Mouse (Mus musculus) splenic B cell, adult 2 months (primary cell): ENCODE results near the gene Jmjd7.

Experiments used
- DNase-seq: peaks from one replicate; pipeline ENCODE4 v3.0.0-alpha.2; 2011; ENCODE audit warnings: low read depth, low spot score
- H3K27me3 ChIP-seq: 2 replicates; pipeline ENCODE4 v1.6.1; 2012; ENCODE audit warnings: mild to moderate bottlenecking, low read length, moderate library complexity, mixed read lengths; ENCODE audit not compliant: control insufficient read depth, poor library complexity, insufficient read depth, severe bottlenecking
- H3K36me3 ChIP-seq: 2 replicates; pipeline ENCODE4 v1.6.1; 2012; ENCODE audit warnings: mild to moderate bottlenecking, low read length, moderate library complexity, mixed read lengths; ENCODE audit not compliant: control insufficient read depth, poor library complexity, insufficient read depth, severe bottlenecking

Gene Jmjd7

DNA sequence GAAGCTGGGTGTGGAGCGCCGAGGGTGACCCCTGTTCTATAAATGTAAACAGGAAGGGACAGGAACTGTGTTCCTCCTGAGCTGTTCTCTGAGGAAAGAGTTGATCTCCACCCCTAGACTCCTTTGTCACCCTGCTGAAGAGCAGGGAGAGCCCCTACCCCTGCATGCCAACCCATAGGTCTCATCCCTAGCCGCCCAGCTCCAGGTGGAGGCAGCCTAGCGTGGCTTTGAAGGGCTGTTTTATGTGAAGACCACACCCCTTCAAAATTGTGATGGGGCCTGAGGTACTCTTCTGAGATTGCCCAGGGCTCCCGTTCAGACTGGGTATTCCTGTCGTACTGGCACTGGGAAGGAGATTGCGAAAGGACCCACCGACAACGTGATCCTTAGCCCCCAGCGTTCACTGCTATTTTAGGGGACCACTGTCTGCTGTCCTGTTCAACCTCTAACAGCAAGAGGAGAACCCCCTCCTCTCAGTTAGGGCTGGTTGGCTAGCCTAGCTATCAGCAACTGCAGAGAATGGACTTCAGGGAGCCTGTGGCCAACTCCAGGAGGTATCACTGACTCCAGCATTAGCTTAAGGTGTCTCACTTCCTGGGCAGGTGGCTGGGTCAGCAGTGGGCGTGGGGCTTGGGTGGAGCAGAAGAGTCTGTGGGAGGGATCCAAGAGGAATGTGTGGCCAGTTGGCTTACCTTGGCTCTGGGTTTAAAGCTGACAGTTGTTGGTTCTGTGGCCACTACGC, 5.6 kb downstream of the Jmjd7 start, which contains the start of gene Pla2g4b:
Gene Pla2g4b, plus strand, starts transcription at position 692 of the 742 bp plus-strand sequence.
- H3K27me3 ChIP-seq: no peaks in the 10 kb centered on the region
- no peaks in the 10 kb centered on the region; the same call in none of the 2 replicates for H3K36me3 ChIP-seq
- DNase-seq: no peak

DNA sequence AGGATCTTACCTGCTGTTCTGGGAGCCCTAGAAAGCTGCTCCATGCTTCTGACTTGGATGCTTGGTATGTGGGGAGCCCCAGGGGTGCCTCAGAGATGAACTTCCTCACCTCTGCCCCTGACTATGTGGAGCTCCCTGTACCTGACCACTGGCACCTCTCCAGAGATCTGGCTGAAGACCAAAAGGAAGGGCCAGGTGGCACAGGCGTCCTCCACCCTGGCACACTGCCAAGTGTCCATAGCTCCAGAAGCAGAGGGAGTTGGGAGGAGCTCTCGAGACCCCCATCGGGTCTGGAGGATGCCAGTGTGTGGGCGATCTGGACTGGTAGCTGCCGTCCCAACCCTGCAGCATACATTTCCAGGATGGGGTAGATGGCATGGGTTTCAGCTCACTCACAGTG, 6.4 kb downstream of the Jmjd7 start:
- Histone ChIP-seq H3K27me3 (no peaks in the 10 kb centered on the region), H3K36me3 (no peaks in the 10 kb centered on the region; the same call in none of the 2 replicates)
- no peak for DNase-seq

DNA sequence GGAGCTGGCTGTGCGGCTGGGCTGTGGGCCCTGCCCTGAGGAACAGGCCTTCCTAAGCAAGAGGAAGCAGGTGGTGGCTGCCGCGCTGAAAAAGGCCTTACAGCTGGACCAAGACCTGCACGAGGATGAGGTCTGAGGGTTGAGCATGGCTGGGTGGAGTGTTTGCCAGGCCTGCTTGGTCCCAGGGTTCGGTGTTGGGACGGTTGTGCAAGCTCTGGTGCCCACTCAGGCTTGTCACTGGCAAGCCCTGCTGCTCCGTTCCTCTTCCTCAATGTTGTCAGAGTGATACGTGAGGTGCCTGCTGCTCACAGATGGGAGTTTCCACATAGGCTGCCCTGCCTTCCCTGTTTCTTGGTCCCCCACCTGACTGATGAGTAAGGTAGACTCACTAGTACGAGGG, 10.5 kb downstream of the Jmjd7 start:
- Histone ChIP-seq H3K36me3 (no peaks in the 10 kb centered on the region; the same call in none of the 2 replicates), H3K27me3 (no peaks in the 10 kb centered on the region)
- no peak for DNase-seq

GRCm38 (mm10) chr2:120040991-120041390, 13.7 kb downstream of the Jmjd7 start:
- Histone ChIP-seq H3K27me3 (no peaks in the 10 kb centered on the region), H3K36me3 (no peaks in the 10 kb centered on the region)
- DNase-seq: no peak

GRCm38 (mm10) chr2:120044101-120044603, 16.9 kb downstream of the Jmjd7 start:
- DNase-seq: no peak
- no peaks in the 10 kb centered on the region for H3K27me3 ChIP-seq
- no peaks in the 10 kb centered on the region for H3K36me3 ChIP-seq

DNA sequence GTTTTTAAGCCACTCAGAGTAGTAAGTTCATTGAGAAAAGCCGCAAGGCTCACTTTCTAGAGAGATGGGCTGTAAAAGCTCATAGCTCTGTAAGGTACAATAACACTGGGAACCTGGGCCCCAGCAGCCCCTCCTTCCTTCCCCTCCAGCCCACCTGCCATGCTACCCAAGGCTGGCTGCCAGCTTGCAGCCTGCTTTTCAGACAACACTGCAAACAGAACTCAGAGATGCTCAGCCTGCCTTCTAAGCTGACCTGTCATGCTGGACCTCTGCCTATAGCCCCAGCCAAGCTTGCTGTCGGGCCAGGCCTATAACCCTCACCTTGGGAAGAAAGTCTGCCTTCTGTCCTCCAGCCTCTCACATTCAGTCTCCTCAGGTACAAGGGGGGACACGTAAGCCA, 17.4 kb downstream of the Jmjd7 start:
- DNase-seq: no peak
- Histone ChIP-seq H3K27me3 (no peaks in the 10 kb centered on the region), H3K36me3 (no peaks in the 10 kb centered on the region)

DNA sequence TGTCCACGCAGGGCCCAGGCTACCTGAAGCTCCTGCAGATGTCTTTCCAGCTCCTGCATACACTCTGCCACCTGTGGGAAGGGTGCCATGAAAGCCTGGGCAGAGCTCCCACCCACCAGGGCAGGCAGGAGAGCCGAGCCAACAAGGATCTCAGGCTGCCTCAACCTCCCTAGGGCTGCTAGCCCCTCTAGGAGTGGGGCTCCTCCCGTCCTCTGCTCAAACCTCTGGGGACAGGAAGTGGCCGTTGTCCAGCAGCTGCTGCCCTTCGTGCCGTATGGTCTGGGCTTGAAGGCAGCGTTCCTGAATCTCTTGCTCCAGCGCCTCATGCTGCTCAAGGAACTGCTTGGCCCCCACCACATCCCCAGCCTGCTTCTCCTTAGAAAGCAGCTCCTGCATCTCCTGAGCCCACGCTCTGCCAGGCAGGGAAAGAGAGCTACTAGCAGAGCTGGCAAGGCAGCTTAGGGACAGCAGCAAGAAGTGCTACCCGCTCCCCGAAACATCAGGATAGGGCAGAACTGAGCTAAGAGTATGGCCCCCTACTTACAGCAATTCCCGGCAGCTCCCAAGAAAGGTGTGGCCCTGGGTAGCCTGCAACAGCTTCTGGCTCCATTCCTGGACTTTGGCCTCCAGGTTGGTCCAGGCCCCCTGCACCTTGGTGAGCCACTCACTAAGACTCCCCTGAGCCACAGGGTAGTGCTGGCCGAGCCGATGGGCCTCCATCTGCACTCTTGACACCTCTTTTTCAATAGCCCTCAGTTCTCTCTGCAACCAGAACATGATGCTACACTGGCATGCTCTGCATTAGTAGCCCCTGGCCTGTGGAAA, 19.4 kb downstream of the Jmjd7 start:
- no peak for DNase-seq
- no peaks in the 10 kb centered on the region for H3K27me3 ChIP-seq
- no peaks in the 10 kb centered on the region for H3K36me3 ChIP-seq

DNA sequence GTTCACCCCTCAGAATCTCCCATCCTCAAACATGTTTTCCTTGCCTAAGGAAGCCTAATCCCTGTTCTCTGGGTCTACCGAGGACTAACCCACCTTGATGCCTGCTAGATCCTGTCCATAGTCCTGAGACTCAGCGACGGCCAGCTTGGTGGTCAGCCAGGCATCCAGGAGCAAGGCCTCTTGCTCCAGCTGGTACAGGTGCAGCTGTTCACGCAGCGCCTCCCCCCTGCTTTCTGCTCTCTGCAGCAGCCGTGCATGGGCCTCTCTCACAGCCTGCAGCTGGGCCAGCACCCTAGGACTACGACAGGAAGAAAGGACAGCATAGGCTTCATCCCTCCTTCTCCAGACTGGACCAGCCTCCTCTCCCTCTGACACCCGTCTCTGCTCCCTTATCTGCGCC, 20.9 kb downstream of the Jmjd7 start:
- no peak for DNase-seq
- no peaks in the 10 kb centered on the region for H3K36me3 ChIP-seq
- H3K27me3 ChIP-seq: no peaks in the 10 kb centered on the region

DNA sequence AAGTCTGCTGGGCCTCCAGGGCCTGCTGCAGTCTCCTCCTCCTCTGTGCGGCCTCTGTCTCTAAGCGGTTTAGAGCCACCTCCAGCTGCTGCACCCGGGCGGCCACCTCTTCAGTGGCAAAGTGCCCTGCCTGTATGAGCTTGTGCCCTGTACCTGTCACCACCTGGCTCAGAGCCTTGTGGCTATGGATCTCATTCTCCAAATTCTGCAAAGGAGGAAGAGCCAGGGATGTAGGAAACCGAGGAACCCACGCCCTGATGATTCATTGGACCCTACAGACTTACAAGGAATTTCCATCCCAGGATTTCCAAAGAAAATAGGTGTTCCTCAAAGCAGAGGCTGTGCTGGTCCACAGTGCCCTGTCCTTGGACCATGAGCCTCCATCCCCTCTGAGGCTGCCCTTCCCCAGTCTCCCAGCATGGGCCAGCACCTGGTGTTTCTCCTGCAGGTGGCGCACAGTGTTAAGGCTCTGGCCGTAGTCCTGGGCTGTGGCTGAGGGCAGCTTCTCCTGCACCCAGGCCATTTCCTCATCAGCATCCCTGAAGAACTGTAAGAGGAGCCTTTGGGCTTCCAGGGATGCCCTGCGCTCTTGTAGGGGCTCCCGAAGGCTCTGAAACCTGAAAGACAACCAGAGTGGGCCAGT, 22.5 kb downstream of the Jmjd7 start:
- no peaks in the 10 kb centered on the region for H3K36me3 ChIP-seq
- DNase-seq: peak; percentile 55
- no peaks in the 10 kb centered on the region for H3K27me3 ChIP-seq

- DNase-seq: no peak
- no peaks in the 10 kb centered on the region for H3K36me3 ChIP-seq
- no peaks in the 10 kb centered on the region for H3K27me3 ChIP-seq
These were observed 24.1 kb downstream of the Jmjd7 start for GRCm38 (mm10) chr2:120051405-120051804.

DNA sequence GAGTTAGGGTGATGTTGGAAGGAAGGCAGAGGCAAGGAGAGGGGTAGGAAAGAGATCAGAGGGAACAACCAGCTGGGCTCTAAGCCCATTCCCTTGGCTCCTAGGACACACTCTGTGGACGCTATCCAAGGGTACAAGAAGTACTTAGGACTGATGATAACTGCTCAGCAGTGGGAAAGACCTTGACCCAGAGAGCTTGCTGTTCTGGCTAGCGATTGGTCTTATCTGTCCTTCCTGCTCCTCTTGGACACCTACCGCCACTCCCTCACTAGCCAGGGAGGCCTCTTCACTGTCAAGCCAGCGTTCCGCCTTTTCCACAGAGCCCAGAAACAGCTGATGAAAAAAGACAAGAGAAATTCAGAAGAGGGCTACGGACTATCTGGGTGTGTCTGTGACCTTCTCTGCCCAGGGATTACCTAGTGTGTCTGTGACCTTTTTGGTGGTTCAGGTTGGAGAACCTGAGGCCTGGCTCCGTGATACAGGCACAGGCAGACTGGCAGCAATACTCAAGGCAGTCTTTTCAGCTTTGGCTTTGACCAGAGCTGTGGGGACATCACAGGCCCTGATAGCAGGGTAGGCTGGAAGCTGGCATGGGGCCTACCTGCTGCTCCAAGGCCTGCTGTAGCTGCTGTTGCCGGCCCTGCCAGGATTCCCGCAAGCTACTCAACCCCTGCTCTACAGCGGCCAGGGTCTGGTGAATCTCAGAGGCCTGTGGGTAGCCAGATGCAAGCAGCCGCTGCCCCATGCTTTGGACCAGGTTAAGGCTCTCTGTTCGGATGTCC, 27.7 kb downstream of the Jmjd7 start:
- no peak for DNase-seq

GRCm38 (mm10) chr2:120055923-120056322, 28.6 kb downstream of the Jmjd7 start:
- DNase-seq: no peak
- H3K27me3 ChIP-seq: no peaks in the 10 kb centered on the region
- H3K36me3 ChIP-seq: no peaks in the 10 kb centered on the region

More for the DNA sequence above, 27.7 kb downstream of the Jmjd7 start:
- H3K36me3 ChIP-seq: no peaks in the 10 kb centered on the region
- no peaks in the 10 kb centered on the region for H3K27me3 ChIP-seq

DNA sequence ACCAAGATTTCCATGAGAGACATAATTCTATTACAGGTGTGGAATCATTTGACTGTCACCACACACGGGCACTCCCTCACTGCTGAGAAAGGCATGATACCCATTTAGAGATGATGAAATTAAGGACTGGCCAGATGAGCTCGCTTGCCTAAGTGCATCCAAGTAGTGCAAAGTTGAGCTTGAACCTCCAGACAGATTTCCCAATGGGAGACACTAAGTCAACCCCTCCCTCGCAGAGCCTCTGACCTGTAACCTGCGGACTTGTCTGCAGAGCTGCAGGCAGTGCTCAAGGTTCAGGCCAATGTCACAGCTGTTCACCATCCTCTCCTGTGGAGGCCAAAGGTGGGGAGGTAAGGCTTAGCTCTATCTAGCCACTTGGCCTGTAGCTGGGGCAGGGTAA, 31.5 kb downstream of the Jmjd7 start:
- no peaks in the 10 kb centered on the region for H3K27me3 ChIP-seq
- no peak for DNase-seq

DNA sequence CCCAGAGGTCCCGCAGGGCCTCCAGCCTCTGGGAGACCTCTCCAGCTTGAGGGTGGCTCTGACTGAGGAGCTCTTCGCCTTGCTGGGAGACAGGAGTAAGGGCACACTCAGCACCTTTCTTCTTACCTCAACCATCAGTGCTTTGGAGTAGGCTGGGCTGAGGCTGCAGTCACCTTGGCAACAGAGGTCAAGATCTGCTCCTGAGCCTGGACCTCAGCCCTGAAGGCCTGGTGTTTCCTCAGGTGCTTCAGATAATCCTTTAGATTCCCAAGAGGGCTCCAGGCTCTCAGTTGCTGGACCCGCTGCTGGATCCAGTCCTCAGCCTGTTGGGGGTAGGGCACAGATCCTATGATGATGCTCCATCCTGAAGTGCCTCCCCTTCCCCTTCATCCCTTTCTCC, 32.2 kb downstream of the Jmjd7 start:
- Histone ChIP-seq H3K27me3 (no peaks in the 10 kb centered on the region), H3K36me3 (no peaks in the 10 kb centered on the region)
- no peak for DNase-seq

More for the DNA sequence above, 31.5 kb downstream of the Jmjd7 start:
- no peaks in the 10 kb centered on the region for H3K36me3 ChIP-seq
